In the genomic region with DNA sequence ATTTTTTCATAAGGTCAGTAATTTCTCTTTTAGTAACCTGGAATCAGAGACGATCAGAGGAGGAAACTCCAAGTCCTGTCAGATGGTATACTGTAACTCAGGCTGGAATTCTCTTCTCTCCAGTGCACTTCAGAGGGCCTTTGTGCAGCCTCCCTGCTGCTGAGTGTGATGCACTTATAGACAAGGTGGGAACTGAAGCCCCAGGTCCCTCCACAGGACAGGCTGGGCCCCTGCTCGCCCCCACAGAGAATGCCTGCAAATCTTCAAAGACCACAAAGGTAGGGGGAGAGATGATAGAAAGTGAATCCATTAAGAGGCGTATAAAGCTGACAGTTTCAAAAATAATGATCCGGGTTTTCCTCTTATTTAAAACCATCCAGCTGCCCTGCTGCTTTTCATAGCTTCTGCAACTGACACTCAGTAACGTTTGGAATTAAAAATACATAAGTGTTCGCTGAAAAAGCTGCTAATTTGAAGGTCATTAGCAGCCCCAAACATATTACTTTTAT, we compare ENCODE assay signal across 20 mouse cellular contexts. TPM values are rescaled to one million over a fixed set of nuclear protein-coding genes. Genes with fewer than 3 reads are reported as not detected.
"Had no signal": no experiment of that assay in that cellular context is flagged by ENCODE, and none has a peak within 500 bp of the region (broad histone marks: within the 10 kb centered on the region; RNA-seq: fewer than 3 reads in every experiment).

No protein-coding gene starts in this region.

- H3K4me1 ChIP-seq: limb, embryonic 10.5 days; liver, embryonic 15.5 days had no signal

- H3K4me3 ChIP-seq: left cerebral cortex, adult 2 months; limb, embryonic 10.5 days; liver, embryonic 15.5 days; midbrain, embryonic 12.5 days had no signal

- H3K27me3 ChIP-seq: liver, embryonic 15.5 days; midbrain, embryonic 12.5 days had no signal

- H3K27ac ChIP-seq: left cerebral cortex, adult 2 months; limb, embryonic 10.5 days; liver, embryonic 15.5 days had no signal

- H3K9me3 ChIP-seq: limb, embryonic 10.5 days; liver, embryonic 15.5 days; midbrain, embryonic 12.5 days had no signal

- DNase-seq: kidney, adult 8-10 months; kidney, postnatal 25 days; lung, adult 2 months; lung, postnatal 4 days; right cerebral cortex, adult 18-20 months; right cerebral cortex, postnatal 25 days; thymus, postnatal 4 days had no signal

- H3K4me2 ChIP-seq: liver, embryonic 11.5 days; liver, embryonic 15.5 days; midbrain, embryonic 12.5 days had no signal

- H3K9ac ChIP-seq: liver, embryonic 15.5 days; midbrain, embryonic 12.5 days had no signal

- H3K36me3 ChIP-seq: limb, embryonic 10.5 days; liver, embryonic 15.5 days; midbrain, embryonic 12.5 days had no signal

- ATAC-seq: lung, postnatal 0 days had no signal

RNA-seq across cellular contexts. Expression of gene 9630041A04Rik, which starts 46.2 kb away (rescaled TPM):
- total RNA-seq: layer of hippocampus, postnatal 25 days; left cerebral cortex, adult 2 months; left cerebral cortex, postnatal 14 days; megakaryocyte, adult 5-6 weeks had no signal
- polyA plus RNA-seq: kidney, embryonic 16.5 days; limb, embryonic 10.5 days; limb, embryonic 14.5 days; liver, embryonic 11.5 days; liver, embryonic 15.5 days; lung, adult 2 months; lung, postnatal 0 days; small intestine, adult 2 months; stomach, embryonic 16.5 days had no signal
